Mouse (Mus musculus) thymus, adult 2 months (tissue): ENCODE results near the gene Lmbrd1. TPM values are rescaled to one million over a fixed set of nuclear protein-coding genes. Genes with fewer than 3 reads are reported as not detected.
"Not testable (repeated sequence)": the region's sequence is repeated elsewhere in the genome, so short reads cannot be mapped to it uniquely, and the experiment has no call there.

Experiments used
- DNase-seq: peaks from one replicate; pipeline ENCODE4 v3.0.0; 2021
- H3K27ac ChIP-seq: fragments of 200-500 bp; 2 replicates; pipeline ENCODE4 v1.5.1; 2012; ENCODE audit warnings: low read length, control low read depth; ENCODE audit not compliant: control insufficient read depth, insufficient read depth
- H3K27me3 ChIP-seq: fragments of 200-500 bp; 2 replicates; pipeline ENCODE4 v1.6.1; 2012; ENCODE audit warnings: mild to moderate bottlenecking, low read length, moderate library complexity, mixed read lengths; ENCODE audit not compliant: control insufficient read depth, insufficient read depth
- H3K36me3 ChIP-seq: fragments of 200-500 bp; 2 replicates; pipeline ENCODE4 v1.6.1; 2012; ENCODE audit warnings: mild to moderate bottlenecking, low read length, moderate library complexity; ENCODE audit not compliant: control insufficient read depth, insufficient read depth
- H3K4me1 ChIP-seq: fragments of 200-500 bp; replicated peaks from 2 replicates; pipeline ENCODE4 v1.6.1; 2012; ENCODE audit warnings: low read length; ENCODE audit not compliant: control insufficient read depth, insufficient read depth
- H3K4me3 ChIP-seq: fragments of 200-500 bp; 2 replicates; pipeline ENCODE4 v1.5.1; 2012; ENCODE audit warnings: mild to moderate bottlenecking, low read length, control low read depth, moderate library complexity; ENCODE audit not compliant: control insufficient read depth, insufficient read depth
- CTCF ChIP-seq: fragments of 200-500 bp; IDR thresholded peaks from 2 replicates; pipeline ENCODE4 v1.5.1; 2012; ENCODE audit warnings: mild to moderate bottlenecking, control low read depth, low read length, moderate library complexity, borderline replicate concordance; ENCODE audit not compliant: control insufficient read depth, poor library complexity, insufficient read depth; ENCODE audit errors: extremely low read depth
- POLR2A ChIP-seq: fragments of 200-500 bp; IDR thresholded peaks from 2 replicates; pipeline ENCODE4 v1.6.1; 2012; ENCODE audit warnings: mild to moderate bottlenecking, low read length, control low read depth, moderate library complexity; ENCODE audit not compliant: control insufficient read depth, poor library complexity, insufficient read depth; ENCODE audit errors: extremely low read depth
- WGBS: fragments of 180-500 bp; shearing (Covaris S2); methylation state at CpG from one replicate; pipeline ENCODE4 v1.1.7; 2018; 5-methylcytosine and 5-hydroxymethylcytosine counted together
- polyA plus RNA-seq: library from polyadenylated mRNA; depleted of rRNA; stranded (reverse); fragments of >200 nt; gene quantifications from 2 replicates; pipeline ENCODE4 v1.2.3, GENCODE M21; 2012

The Lmbrd1 gene
- polyA plus RNA-seq, 1 experiment = 18.5 TPM

DNA sequence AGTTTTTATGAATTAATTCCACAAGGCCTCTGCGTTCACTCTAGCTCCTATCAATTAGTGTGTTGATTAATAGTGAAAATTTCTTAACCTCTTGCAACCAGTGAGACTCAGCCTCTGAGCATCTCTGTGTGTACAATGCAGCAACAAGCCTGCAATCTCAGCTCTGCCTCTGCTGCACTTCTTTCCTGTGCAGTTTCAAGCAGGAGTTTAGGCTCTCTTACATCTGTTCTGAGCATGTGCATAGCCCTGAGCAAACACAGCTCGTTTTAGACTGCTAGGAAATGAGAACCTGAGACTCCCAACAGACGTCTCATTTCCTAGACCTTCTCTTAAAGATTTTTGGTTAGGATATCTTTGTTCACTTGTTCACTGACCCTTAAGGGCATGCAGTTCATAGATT, 63.1 kb downstream of the Lmbrd1 start:
- H3K4me1 ChIP-seq = no peaks in the 10 kb centered on the region
- H3K27ac ChIP-seq = no peak overlapping the region
- H3K36me3 ChIP-seq = peaks cover 4% of the 10 kb centered on the region; the same call in 1 of the 2 replicates
- H3K27me3 ChIP-seq = no peaks in the 10 kb centered on the region
- 89% methylated on average over 3 of the region's 3 CpGs for WGBS
- DNase-seq = no peak
- no peak overlapping the region for H3K4me3 ChIP-seq
- no peak for TF ChIP-seq POLR2A
- TF ChIP-seq CTCF = no peak

DNA sequence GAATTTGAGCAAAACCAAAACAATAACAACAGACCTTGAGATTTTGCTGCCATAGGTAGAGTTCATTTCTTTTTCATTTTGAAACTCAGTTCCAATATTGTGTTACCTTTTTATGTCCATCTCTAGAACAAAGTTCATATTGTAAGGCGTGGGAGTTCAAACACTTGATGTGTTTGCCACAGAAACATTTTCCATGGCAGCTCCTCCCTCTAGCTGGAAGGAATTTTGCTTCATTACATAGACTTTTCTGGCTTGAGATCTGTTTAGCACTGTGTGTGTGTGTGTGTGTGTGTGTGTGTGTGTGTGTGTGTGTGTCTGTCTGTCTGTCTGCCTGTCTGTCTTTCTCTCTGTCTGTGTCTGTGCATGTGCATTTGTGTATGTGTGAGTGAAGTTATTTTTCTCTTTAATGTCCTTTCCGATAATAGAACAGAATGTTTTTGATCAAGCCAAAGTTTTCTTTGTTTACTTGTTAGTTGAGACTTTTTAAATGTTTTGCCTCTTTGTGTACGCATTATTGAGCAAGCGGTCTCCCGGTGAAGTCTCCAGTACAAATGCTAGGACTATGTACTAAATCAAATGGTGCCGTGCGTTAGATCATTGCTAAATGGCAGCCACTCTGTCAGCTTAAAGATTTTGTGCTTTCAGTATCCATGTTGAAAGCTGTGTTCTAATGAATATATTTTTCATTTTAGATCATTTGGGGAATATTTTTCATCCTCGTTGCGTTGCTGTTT, 64.9 kb downstream of the Lmbrd1 start:
- H3K27ac ChIP-seq = no peak overlapping the region
- DNase-seq = no peak
- H3K27me3 ChIP-seq = no peaks in the 10 kb centered on the region
- H3K4me3 ChIP-seq = no peak overlapping the region
- 96% methylated on average over 9 of the region's 9 CpGs for WGBS
- peaks cover 10% of the 10 kb centered on the region; the same call in 1 of the 2 replicates for H3K36me3 ChIP-seq
- H3K4me1 ChIP-seq = no peaks in the 10 kb centered on the region
- no peak for TF ChIP-seq CTCF
- no peak for TF ChIP-seq POLR2A

DNA sequence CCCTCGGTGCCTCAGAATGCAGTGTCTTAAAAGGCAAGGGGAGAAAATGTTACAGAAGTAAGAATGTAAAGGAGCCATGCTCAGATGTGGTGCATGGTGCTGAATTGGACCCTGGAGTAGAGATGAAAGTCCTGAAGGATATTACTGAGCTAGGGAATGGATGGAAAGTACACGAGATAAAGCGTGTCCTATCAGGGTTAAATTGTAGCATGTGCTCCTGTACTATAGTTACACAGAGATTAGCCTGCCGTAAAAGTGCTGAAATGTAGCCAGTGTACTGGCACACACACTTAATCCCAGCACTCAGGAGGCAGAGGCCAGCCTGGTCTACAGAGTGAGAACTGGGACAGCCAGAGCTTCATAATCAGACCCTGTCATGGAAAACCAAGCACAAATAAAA, 74.3 kb downstream of the Lmbrd1 start:
- H3K36me3 ChIP-seq = peaks cover 26% of the 10 kb centered on the region
- H3K27me3 ChIP-seq = no peaks in the 10 kb centered on the region
- TF ChIP-seq CTCF (no peak), POLR2A (no peak)
- over 99% methylated on average over 4 of the region's 4 CpGs for WGBS
- no peaks in the 10 kb centered on the region for H3K4me1 ChIP-seq
- no peak overlapping the region for H3K4me3 ChIP-seq
- no peak for DNase-seq
- no peak overlapping the region for H3K27ac ChIP-seq

DNA sequence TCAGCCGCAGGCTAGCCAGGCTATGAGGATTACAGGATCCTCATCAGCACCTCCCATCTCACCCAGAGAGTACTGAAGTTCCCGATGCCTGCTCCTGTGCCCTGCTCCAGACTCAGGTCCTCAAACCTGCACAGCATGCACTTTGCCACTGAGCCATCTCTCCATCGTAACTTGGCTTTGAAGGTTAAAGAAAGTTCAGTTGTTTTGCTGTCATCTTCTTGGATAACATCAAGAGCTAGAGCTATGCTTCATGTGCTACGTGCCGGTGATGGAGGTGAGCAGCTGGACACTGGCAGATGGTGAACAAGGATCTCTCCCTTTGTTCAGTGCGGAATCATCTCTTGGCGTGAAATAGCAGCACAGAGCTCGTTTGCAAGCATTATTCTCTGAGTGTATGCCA, 80.1 kb downstream of the Lmbrd1 start:
- H3K4me1 ChIP-seq = no peaks in the 10 kb centered on the region
- no peak for DNase-seq
- TF ChIP-seq CTCF (no peak), POLR2A (no peak)
- peaks cover 19% of the 10 kb centered on the region for H3K36me3 ChIP-seq
- H3K27me3 ChIP-seq = no peaks in the 10 kb centered on the region
- WGBS = 98% methylated on average over 8 of the region's 8 CpGs
- H3K27ac ChIP-seq = no peak overlapping the region
- H3K4me3 ChIP-seq = no peak overlapping the region

DNA sequence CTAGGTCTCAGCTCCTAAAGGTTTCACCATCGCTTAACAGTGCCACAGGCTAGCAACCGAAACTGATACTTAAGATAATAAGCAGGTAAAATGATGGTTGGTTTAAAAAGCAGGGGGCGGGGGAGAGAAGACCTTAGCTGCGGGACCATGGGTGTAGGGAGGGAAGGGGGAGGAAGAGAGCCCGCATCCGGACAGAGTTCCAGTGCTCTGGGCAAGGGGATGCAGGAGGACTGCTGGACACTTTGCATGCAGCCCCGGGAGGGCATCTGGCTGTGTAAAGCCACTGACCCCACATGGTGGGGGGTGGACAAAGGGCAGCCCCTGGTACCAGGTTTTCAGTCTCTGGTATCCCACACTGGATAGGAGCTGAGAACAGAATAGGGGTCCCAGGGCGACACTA, 88.0 kb downstream of the Lmbrd1 start:
- no peak overlapping the region for H3K27ac ChIP-seq
- H3K27me3 ChIP-seq = no peaks in the 10 kb centered on the region
- no peak for TF ChIP-seq POLR2A
- no peak for TF ChIP-seq CTCF
- no peak overlapping the region for H3K4me3 ChIP-seq
- peaks cover 17% of the 10 kb centered on the region for H3K36me3 ChIP-seq
- 95% methylated on average over 8 of the region's 8 CpGs for WGBS
- no peak for DNase-seq
- H3K4me1 ChIP-seq = no peaks in the 10 kb centered on the region

DNA sequence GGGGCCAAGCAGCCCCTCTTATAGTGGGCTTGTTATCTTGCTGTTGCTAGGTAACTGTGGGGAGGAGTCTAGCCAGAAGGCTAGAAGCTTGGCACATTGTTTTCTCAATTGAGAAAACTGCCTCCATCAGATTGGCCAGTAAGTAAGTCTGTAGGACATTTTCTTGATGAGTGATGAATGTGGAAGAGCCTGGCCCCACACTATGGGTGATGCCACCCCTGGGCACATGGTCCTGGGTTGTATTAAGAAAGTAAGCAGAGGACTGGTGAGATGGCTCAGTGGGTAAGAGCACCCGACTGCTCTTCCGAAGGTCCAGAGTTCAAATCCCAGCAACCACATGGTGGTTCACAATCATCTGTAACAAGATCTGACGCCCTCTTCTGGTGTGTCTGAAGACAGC, 88.8 kb downstream of the Lmbrd1 start:
- H3K27me3 ChIP-seq, H3K4me1 ChIP-seq, H3K27ac ChIP-seq, DNase-seq, H3K4me3 ChIP-seq: not testable (repeated sequence)
- peaks cover 13% of the 10 kb centered on the region for H3K36me3 ChIP-seq
- 97% methylated on average over 3 of the region's 3 CpGs for whole genome bisulfite sequencing

DNA sequence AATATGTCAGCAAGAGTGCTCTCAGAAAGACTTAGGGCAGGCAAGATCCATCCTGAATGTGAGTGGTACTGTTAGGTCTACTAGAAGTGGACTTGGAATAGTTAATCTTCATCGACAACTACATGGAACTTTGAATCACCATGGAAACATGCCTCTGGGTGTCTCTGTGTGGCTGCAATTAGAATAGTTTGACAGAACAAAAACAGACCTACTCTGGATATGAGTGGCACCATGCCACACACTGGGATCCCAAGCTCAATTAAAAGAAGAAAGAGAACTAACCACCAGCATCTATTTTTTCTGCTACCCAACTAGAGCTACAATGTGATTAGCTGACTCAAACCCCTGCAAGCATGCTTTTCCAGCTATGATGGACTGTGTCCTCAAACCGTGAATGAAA, 95.2 kb downstream of the Lmbrd1 start:
- TF ChIP-seq POLR2A = no peak
- no peak for TF ChIP-seq CTCF
- Histone ChIP-seq H3K4me3 (no peak overlapping the region), H3K27me3 (no peaks in the 10 kb centered on the region), H3K4me1 (no peaks in the 10 kb centered on the region), H3K27ac (no peak overlapping the region), H3K36me3 (no peaks in the 10 kb centered on the region)
- 89% methylated on average over 2 of the region's 2 CpGs for WGBS
- DNase-seq = no peak
